In the genomic region with DNA sequence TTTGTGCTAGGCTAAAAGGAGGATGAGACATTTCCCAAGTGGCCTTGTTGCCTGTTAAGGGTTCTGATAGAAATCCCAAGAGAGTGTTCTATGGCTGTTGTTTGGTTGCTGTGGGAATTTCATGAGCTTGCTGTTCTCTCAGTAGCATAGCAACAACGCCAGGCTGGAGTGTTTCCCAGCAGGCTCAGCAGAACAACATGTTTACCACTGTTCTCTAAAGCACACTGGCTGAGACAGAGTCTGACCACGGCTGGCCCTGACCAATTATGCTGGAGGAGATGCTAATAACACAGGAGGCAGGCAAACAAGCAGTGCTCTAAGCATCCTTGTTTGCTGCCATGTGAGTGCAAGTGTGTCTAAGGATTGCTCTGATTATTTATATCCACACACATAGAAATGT, we compare ENCODE assay signal across 12 mouse cellular contexts.
DNase-seq lines count a peak whose midpoint lies in the region; ATAC-seq and TF ChIP-seq lines count a peak whose summit lies in the region.
"Had no signal": no experiment of that assay in that cellular context is flagged by ENCODE, and none has a peak within 500 bp of the region (broad histone marks: within the 10 kb centered on the region; RNA-seq: fewer than 3 reads in every experiment).

No protein-coding gene starts in this region.

- no peak overlapping the region for H3K9ac ChIP-seq in hindbrain, embryonic 15.5 days
- H3K9ac ChIP-seq in hindbrain, embryonic 13.5 days = no peak overlapping the region
- H3K9ac ChIP-seq: limb, embryonic 15.5 days had no signal

- no peak for TF ChIP-seq CTCF in brain, embryonic 14.5 days (IDR thresholded peaks at IDR 0.05; ENCODE audit: borderline replicate concordance, extremely low read depth, insufficient read depth, insufficient read length)

- TF ChIP-seq POLR2A in brain, embryonic 14.5 days (IDR thresholded peaks at IDR 0.05; ENCODE audit: borderline replicate concordance, extremely low read depth, insufficient read depth, insufficient read length, poor library complexity, severe bottlenecking) = no peak

- peak; percentile 63 for DNase-seq in brain, embryonic 14.5 days (ENCODE audit: low read depth)
- DNase-seq in layer of hippocampus, adult 8-10 months (ENCODE audit: low spot score in 2 of 2) = peak; percentile 14 to 64
- peak; percentile 71 to 75 for DNase-seq in right cerebral cortex, postnatal 10 days (ENCODE audit: low spot score in 2 of 2)
- DNase-seq in ovary, adult 18-20 months (ENCODE audit: low spot score) = no peak
- no peak for DNase-seq in testis, postnatal 14 days (ENCODE audit: low spot score)
- DNase-seq: adrenal gland, adult 8-10 months; thymus, postnatal 14 days had no signal

- no peak overlapping the region for H3K4me3 ChIP-seq in hindbrain, embryonic 15.5 days
- no peak overlapping the region for H3K4me3 ChIP-seq in hindbrain, embryonic 13.5 days
- H3K4me3 ChIP-seq: limb, embryonic 15.5 days had no signal

- H3K27me3 ChIP-seq in hindbrain, embryonic 15.5 days = no peaks in the 10 kb centered on the region
- H3K27me3 ChIP-seq in hindbrain, embryonic 13.5 days = no peaks in the 10 kb centered on the region
- H3K27me3 ChIP-seq: limb, embryonic 15.5 days had no signal

- no peak overlapping the region for H3K27ac ChIP-seq in hindbrain, embryonic 15.5 days (replicated peaks)
- H3K27ac ChIP-seq in hindbrain, embryonic 13.5 days = no peak overlapping the region
- H3K27ac ChIP-seq: limb, embryonic 15.5 days had no signal

- H3K4me2 ChIP-seq in hindbrain, embryonic 15.5 days = no peak overlapping the region
- no peak overlapping the region for H3K4me2 ChIP-seq in hindbrain, embryonic 13.5 days
- H3K4me2 ChIP-seq: limb, embryonic 15.5 days had no signal

- no peaks in the 10 kb centered on the region for H3K4me1 ChIP-seq in hindbrain, embryonic 15.5 days (replicated peaks)
- no peaks in the 10 kb centered on the region for H3K4me1 ChIP-seq in hindbrain, embryonic 13.5 days (replicated peaks)
- H3K4me1 ChIP-seq: limb, embryonic 15.5 days had no signal

- no peaks in the 10 kb centered on the region for H3K36me3 ChIP-seq in hindbrain, embryonic 15.5 days
- H3K36me3 ChIP-seq in hindbrain, embryonic 13.5 days = no peaks in the 10 kb centered on the region
- H3K36me3 ChIP-seq: limb, embryonic 15.5 days had no signal

- peak; percentile 56; the same call in 1 of the 2 replicates for ATAC-seq in hindbrain, embryonic 15.5 days (ENCODE audit: low FRiP score, low read depth)
- no peak for ATAC-seq in hindbrain, embryonic 13.5 days (ENCODE audit: low FRiP score)
- ATAC-seq: CD4-positive, CD25-positive, alpha-beta regulatory T cell, adult 4 months; intestine, postnatal 0 days had no signal

- no peaks in the 10 kb centered on the region for H3K9me3 ChIP-seq in hindbrain, embryonic 15.5 days
- H3K9me3 ChIP-seq in hindbrain, embryonic 13.5 days = no peaks in the 10 kb centered on the region
- H3K9me3 ChIP-seq: limb, embryonic 15.5 days had no signal

- 29% methylated on average over 2 of the region's 2 CpGs for WGBS in hindbrain, embryonic 15.5 days
- WGBS in hindbrain, embryonic 13.5 days = 52% methylated on average over 2 of the region's 2 CpGs

Comparison
In these comparisons a context has a peak if more than half of its experiments do, and no peak if none do; other contexts are left out.
1. DNase-seq: peak in brain, embryonic 14.5 days (single experiment), layer of hippocampus, adult 8-10 months (2 of 2) and right cerebral cortex, postnatal 10 days (2 of 2); none in ovary, adult 18-20 months (single experiment) and testis, postnatal 14 days (single experiment).